Mouse (Mus musculus) midbrain, embryonic 14.5 days (tissue): Measurements from ENCODE around the gene Rps6kl1. TPM values are rescaled to one million over a fixed set of nuclear protein-coding genes. Genes with fewer than 3 reads are reported as not detected.

Source experiments
- ATAC-seq: fragments of 200-750 bp; cut with Nextera tagmentation; 2 replicates; pipeline ENCODE4 v1.8.0; 2017; ENCODE audit warnings: moderate number of reproducible peaks, moderate library complexity; ENCODE audit not compliant: low FRiP score, low TSS enrichment
- DNase-seq: peaks from one replicate; pipeline ENCODE4 v3.0.0-alpha.2; 2015
- H3K27ac ChIP-seq: fragments of 300-500 bp; sonication (generic); replicated peaks from 2 replicates; pipeline ENCODE4 v1.5.1; 2014; ENCODE audit warnings: mild to moderate bottlenecking, low read depth, low read length, moderate library complexity
- H3K27me3 ChIP-seq: fragments of 300-500 bp; sonication (generic); 2 replicates; pipeline ENCODE4 v1.6.1; 2014; ENCODE audit warnings: low read length, control low read depth, mixed read lengths; ENCODE audit not compliant: control insufficient read depth, insufficient read depth
- H3K36me3 ChIP-seq: fragments of 300-500 bp; sonication (generic); 2 replicates; pipeline ENCODE4 v1.6.1; 2014; ENCODE audit warnings: low read length, control low read depth; ENCODE audit not compliant: control insufficient read depth, insufficient read depth
- H3K4me1 ChIP-seq: fragments of 300-500 bp; sonication (generic); 2 replicates; pipeline ENCODE4 v1.6.1; 2014; ENCODE audit warnings: mild to moderate bottlenecking, antibody characterized with exemption, low read length, control low read depth; ENCODE audit not compliant: control insufficient read depth, insufficient read depth
- H3K4me2 ChIP-seq: fragments of 300-500 bp; sonication (generic); 2 replicates; pipeline ENCODE4 v1.6.1; 2014; ENCODE audit warnings: mild to moderate bottlenecking, low read length, moderate library complexity
- H3K4me3 ChIP-seq: fragments of 300-500 bp; sonication (generic); replicated peaks from 2 replicates; pipeline ENCODE4 v1.5.1; 2014; ENCODE audit warnings: low read depth, low read length
- H3K9ac ChIP-seq: fragments of 300-500 bp; sonication (generic); replicated peaks from 2 replicates; pipeline ENCODE4 v1.6.1; 2014; ENCODE audit warnings: mild to moderate bottlenecking, low read length, moderate library complexity
- H3K9me3 ChIP-seq: fragments of 300-500 bp; sonication (generic); 2 replicates; pipeline ENCODE4 v1.6.1; 2016; ENCODE audit warnings: low read length, control low read depth, mixed read lengths; ENCODE audit not compliant: control insufficient read depth
- WGBS: fragments of 180-500 bp; shearing (Covaris S2); extraction: QIAGEN DNeasy Blood & Tissue Kit; methylation state at CpG from one replicate; pipeline ENCODE4 v1.1.7; 2014; 5-methylcytosine and 5-hydroxymethylcytosine counted together
- polyA plus RNA-seq: library from polyadenylated mRNA; unstranded; fragments of >200 nt; fragmentation: Nextera tagmentation; extraction: Ambion mirVana; gene quantifications from 2 replicates; pipeline ENCODE4 v1.2.1, GENCODE M21; 2014

Gene Rps6kl1
- polyA plus RNA-seq, 1 experiment from 2014 or later: 22.2 TPM

DNA sequence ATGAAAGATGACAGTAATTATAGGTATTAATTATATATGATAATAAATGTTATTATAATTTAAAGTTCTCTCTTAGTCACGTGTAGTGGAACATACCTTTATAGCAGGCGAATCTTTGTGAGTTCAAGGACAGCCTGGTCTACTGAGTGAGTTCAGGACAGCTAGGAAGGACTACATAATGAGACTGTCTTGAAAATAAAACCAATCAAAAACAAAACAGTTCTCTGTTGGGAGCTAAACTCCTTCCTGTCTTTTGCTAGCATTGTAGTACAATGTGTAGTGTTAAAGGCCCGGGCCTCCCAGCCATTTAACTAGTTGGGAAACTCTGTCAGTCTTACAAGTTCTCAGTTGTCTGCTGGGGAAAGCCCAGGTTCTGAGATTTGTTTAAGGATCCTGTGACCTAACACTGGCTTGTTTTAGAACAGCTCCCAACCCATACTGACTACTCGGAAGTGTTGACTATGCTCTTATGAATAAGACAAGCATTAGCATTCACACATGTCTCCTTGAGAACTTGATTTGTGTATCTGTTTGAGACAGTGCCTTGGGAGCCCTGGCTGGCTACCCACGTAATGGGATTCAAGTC, 49.5 kb downstream of the Rps6kl1 start:
- DNase-seq (no peak), ATAC-seq (no peak)
- no peaks in the 10 kb centered on the region for H3K27me3 ChIP-seq
- no peaks in the 10 kb centered on the region for H3K36me3 ChIP-seq
- H3K9ac ChIP-seq: no peak overlapping the region
- WGBS: 79% methylated on average over 5 of the region's 5 CpGs
- H3K27ac ChIP-seq: no peak overlapping the region
- H3K4me1 ChIP-seq: no peaks in the 10 kb centered on the region
- no peaks in the 10 kb centered on the region for H3K9me3 ChIP-seq
- no peak overlapping the region for H3K4me2 ChIP-seq
- H3K4me3 ChIP-seq: no peak overlapping the region

DNA sequence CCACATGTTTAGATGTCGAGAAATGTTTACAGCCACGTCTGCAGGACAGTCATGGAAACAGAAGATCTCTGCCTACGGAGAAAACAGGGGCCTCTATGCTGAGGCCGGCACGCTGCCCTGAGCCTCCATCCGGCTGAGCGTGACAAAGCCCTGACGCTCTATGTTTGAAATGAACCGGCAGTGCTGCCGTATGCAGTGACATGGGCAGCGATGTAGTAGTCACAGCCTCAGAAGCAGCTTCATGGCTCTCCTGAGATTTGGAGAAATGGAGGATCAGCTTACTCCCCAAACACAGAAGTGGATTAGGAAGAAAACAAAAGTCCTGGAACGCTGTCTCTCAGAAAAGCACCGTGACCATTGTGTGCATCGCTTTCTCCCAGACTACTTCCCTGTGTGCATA, 50.1 kb downstream of the Rps6kl1 start:
- Histone ChIP-seq H3K27me3 (no peaks in the 10 kb centered on the region), H3K4me1 (no peaks in the 10 kb centered on the region), H3K36me3 (no peaks in the 10 kb centered on the region), H3K9me3 (no peaks in the 10 kb centered on the region), H3K4me3 (no peak overlapping the region), H3K9ac (0 out of 2 replicates have a peak overlapping the region, but pooled peaks have one; percentile 27), H3K27ac (no peak overlapping the region), H3K4me2 (no peak overlapping the region)
- 15% methylated on average over 14 of the region's 14 CpGs for WGBS
- peak; percentile 60 for DNase-seq
- no peak for ATAC-seq

DNA sequence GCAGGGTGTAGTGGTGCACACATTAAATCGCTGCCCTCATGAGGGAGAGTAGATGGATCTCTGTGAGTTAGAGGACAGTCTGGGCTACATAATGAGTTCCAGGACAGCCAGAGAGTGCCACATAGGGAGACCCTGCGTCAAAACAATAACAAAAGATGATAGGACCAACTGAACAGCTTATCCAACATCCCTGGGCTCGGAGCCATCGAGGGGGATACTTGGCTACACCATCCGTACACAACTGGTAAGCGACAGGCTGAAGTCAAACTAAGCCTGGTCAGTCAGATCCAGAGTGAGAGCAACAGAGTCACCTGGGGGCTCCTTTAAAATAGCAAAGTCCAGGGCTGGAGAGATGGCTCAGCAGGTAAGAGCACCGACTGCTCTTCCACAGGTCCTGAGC, 55.2 kb downstream of the Rps6kl1 start:
- Histone ChIP-seq H3K4me3 (no peak overlapping the region), H3K4me1 (no peaks in the 10 kb centered on the region), H3K9me3 (no peaks in the 10 kb centered on the region), H3K27me3 (no peaks in the 10 kb centered on the region), H3K9ac (no peak overlapping the region), H3K27ac (no peak overlapping the region), H3K4me2 (no peak overlapping the region), H3K36me3 (no peaks in the 10 kb centered on the region)
- ATAC-seq (no peak), DNase-seq (no peak)
- WGBS: 93% methylated on average over 7 of the region's 7 CpGs

DNA sequence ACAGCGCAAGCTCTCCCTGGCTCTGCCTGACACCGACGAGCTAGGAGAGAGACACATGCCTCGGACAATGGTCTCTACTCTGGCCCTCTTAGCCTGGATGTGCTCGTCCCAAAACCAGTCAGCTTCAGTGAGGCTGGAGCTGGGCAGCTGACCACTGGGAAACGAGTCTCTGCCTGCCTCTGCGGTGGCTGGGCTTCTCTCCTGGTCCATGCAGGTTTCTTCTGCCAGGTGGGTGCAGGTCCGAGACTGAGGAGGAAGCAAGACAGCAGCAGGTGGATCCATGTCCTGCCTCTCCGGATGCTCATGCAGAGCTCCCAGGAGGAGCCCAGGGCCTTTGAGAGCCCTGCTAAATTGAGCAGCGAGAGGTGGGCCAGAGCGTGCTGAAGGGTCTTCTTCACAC, 55.9 kb downstream of the Rps6kl1 start:
- no peak overlapping the region for H3K4me2 ChIP-seq
- WGBS: 85% methylated on average over 11 of the region's 11 CpGs
- no peak for ATAC-seq
- H3K27ac ChIP-seq: no peak overlapping the region
- H3K4me3 ChIP-seq: no peak overlapping the region
- no peaks in the 10 kb centered on the region for H3K36me3 ChIP-seq
- no peaks in the 10 kb centered on the region for H3K4me1 ChIP-seq
- no peaks in the 10 kb centered on the region for H3K27me3 ChIP-seq
- H3K9ac ChIP-seq: no peak overlapping the region
- no peak for DNase-seq
- H3K9me3 ChIP-seq: no peaks in the 10 kb centered on the region

DNA sequence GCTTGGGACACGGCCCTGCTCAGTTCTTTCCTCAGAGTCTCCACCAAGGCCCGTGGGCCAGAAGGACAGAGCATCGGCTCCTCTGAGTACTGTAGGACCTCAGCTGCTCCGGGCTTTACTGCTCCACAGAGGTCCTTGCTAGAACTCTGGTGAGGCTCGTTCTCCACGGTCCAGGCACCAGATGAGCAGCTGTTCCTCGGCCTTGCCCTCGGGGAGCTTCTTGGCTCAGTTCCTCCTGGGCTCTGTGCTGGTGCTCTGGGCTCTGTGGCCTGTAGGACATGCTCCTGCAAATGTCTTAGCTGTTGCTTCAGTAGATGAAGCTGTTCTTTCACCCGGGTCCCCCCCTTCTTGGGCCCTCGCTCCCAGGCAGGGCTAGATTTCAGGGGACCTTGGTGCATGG, 56.4 kb downstream of the Rps6kl1 start:
- Histone ChIP-seq H3K36me3 (peaks cover under 1% of the 10 kb centered on the region; the same call in 1 of the 2 replicates), H3K4me2 (no peak overlapping the region), H3K4me1 (no peaks in the 10 kb centered on the region), H3K9me3 (no peaks in the 10 kb centered on the region), H3K4me3 (no peak overlapping the region), H3K27me3 (no peaks in the 10 kb centered on the region), H3K27ac (no peak overlapping the region), H3K9ac (no peak overlapping the region)
- DNase-seq (no peak), ATAC-seq (no peak)
- 74% methylated on average over 10 of the region's 10 CpGs for WGBS

DNA sequence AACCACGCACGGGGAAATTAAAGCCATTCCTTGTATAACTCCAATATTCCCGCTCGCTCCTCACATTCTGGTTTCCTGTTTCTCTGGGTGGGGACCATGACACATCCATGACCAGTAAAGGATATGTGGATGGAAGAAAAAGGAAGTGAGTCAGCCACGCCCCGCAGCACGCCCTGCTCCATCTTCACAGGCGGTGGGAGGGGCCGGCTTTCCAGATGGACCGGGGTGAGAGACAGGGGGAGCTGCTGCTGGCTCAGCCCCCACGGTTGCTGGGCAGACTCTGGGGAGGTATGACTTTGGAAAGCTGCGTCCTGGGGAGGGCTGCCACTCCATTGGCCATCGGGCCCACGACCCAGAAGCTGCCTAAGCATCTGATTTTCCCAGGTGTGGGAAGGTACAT, 57.1 kb downstream of the Rps6kl1 start:
- H3K9ac ChIP-seq: no peak overlapping the region

DNA sequence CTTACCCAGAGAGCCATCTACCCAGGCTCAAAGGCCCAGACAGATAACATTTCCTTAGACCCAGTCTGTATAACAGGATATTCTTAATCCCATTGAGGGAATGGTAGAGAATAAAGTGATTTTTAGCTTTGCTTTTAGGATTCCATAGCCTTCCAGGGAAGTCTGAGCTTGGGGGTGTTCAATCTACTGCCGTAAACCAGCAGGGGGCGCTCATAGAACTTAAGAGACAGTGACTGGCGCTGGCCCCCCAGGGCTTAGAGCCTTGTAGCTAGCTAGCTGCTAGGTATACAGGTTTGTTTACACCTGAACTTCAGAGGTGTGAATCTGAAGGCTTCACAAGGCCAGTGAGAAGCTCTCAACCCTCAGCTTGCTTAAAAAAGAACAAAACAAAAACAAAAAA, 58.9 kb downstream of the Rps6kl1 start:
- H3K4me3 ChIP-seq: no peak overlapping the region
- H3K36me3 ChIP-seq: peaks cover 22% of the 10 kb centered on the region
- H3K27me3 ChIP-seq: no peaks in the 10 kb centered on the region
- no peak overlapping the region for H3K9ac ChIP-seq
- no peak for ATAC-seq
- no peak overlapping the region for H3K4me2 ChIP-seq
- no peaks in the 10 kb centered on the region for H3K4me1 ChIP-seq
- DNase-seq: peak; percentile 86
- no peaks in the 10 kb centered on the region for H3K9me3 ChIP-seq
- no peak overlapping the region for H3K27ac ChIP-seq
- 10% methylated on average over 3 of the region's 3 CpGs for WGBS

More for the DNA sequence above, 57.1 kb downstream of the Rps6kl1 start:
- DNase-seq (no peak), ATAC-seq (no peak)
- Histone ChIP-seq H3K4me3 (no peak overlapping the region), H3K27me3 (no peaks in the 10 kb centered on the region), H3K9me3 (no peaks in the 10 kb centered on the region), H3K36me3 (peaks cover 5% of the 10 kb centered on the region; the same call in 1 of the 2 replicates), H3K4me1 (no peaks in the 10 kb centered on the region), H3K27ac (no peak overlapping the region), H3K4me2 (no peak overlapping the region)
- WGBS: 43% methylated on average over 14 of the region's 14 CpGs

DNA sequence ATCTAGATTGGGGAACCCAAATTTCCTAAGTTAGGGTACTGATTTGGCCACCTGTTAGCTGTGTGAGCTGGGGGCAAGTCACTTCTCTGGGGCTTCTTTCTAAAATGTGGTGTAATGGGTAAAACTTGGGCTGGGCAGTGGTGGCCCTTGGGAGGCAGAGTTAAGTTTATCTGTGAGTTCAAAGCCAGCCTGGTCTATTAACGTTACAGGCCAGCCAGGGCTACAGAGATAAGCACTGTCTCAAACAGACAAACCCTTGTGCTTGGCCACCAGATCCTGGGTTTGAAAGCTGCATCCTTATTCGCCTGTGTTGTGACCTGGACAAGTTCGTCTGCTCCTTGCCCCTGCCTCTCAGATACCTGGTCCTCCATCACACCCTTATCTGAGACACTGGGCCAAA, 59.9 kb downstream of the Rps6kl1 start:
- no peak overlapping the region for H3K9ac ChIP-seq
- no peaks in the 10 kb centered on the region for H3K27me3 ChIP-seq
- no peak overlapping the region for H3K4me2 ChIP-seq
- DNase-seq (no peak), ATAC-seq (no peak)
- no peak overlapping the region for H3K27ac ChIP-seq
- 87% methylated on average over 3 of the region's 3 CpGs for whole genome bisulfite sequencing
- no peak overlapping the region for H3K4me3 ChIP-seq
- H3K4me1 ChIP-seq: no peaks in the 10 kb centered on the region
- no peaks in the 10 kb centered on the region for H3K9me3 ChIP-seq
- peaks cover 27% of the 10 kb centered on the region for H3K36me3 ChIP-seq

DNA sequence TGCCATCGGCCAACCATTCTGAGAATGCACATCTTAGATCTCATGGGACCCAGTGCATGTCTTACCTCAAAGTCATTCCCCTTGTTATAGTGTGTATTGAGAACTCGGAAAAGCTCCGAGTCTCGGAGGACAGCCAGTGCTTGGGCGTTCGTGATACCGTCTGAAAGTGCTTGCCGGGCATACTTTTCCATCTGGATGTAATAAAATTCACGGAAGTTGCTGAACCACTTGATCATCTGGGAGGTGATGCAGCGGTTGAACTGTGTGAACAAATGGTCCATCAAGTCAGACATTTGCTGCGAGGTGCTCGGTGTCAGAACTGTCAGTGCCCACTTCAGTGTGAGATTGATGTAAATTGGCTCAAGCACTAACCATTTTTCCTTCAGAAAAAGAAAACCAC, 63.2 kb downstream of the Rps6kl1 start:
- no peak overlapping the region for H3K4me3 ChIP-seq
- ATAC-seq: no peak
- WGBS: 98% methylated on average over 12 of the region's 12 CpGs

More for the DNA sequence above, 63.2 kb downstream of the Rps6kl1 start:
- Histone ChIP-seq H3K9ac (no peak overlapping the region), H3K4me1 (no peaks in the 10 kb centered on the region), H3K9me3 (no peaks in the 10 kb centered on the region), H3K27me3 (no peaks in the 10 kb centered on the region), H3K36me3 (peaks cover 27% of the 10 kb centered on the region), H3K27ac (no peak overlapping the region), H3K4me2 (no peak overlapping the region)
- no peak for DNase-seq
